ENCODE assay signal across 13 mouse cellular contexts in genomic region chr3:35332534-35333272, GRCm38 (mm10).
DNase-seq lines count a peak whose midpoint lies in the region; ATAC-seq and TF ChIP-seq lines count a peak whose summit lies in the region.
"Had no signal": no experiment of that assay in that cellular context is flagged by ENCODE, and none has a peak within 500 bp of the region (broad histone marks: within the 10 kb centered on the region; RNA-seq: fewer than 3 reads in every experiment).

No protein-coding gene starts in this region.

- 0 out of 2 replicates have a peak, but pooled peaks cover 5% of the 10 kb centered on the region for H3K4me1 ChIP-seq in kidney, embryonic 15.5 days
- peaks cover 58% of the 10 kb centered on the region for H3K4me1 ChIP-seq in forebrain, embryonic 10.5 days
- H3K4me1 ChIP-seq in limb, embryonic 10.5 days = peaks cover 23% of the 10 kb centered on the region
- peaks cover 19% of the 10 kb centered on the region for H3K4me1 ChIP-seq in neural tube, embryonic 12.5 days
- H3K4me1 ChIP-seq in intestine, embryonic 15.5 days (replicated peaks) = no peaks in the 10 kb centered on the region

- no peak for TF ChIP-seq CTCF in left cerebral cortex, adult 2 months (IDR thresholded peaks at IDR 0.05)

- ATAC-seq in kidney, embryonic 15.5 days (replicated peaks; ENCODE audit: low FRiP score) = no peak
- peak; percentile 85 for ATAC-seq in neural tube, embryonic 12.5 days (ENCODE audit: low FRiP score, low read depth)
- ATAC-seq in intestine, embryonic 15.5 days = no peak
- ATAC-seq: CD4-positive, CD25-positive, alpha-beta regulatory T cell, adult 4 months had no signal

- H3K4me3 ChIP-seq in kidney, embryonic 15.5 days (replicated peaks) = no peak overlapping the region
- H3K4me3 ChIP-seq in forebrain, embryonic 10.5 days = peak overlapping the region; percentile 35
- H3K4me3 ChIP-seq in limb, embryonic 10.5 days = peak overlapping the region; percentile 30
- no peak overlapping the region for H3K4me3 ChIP-seq in neural tube, embryonic 12.5 days
- H3K4me3 ChIP-seq in intestine, embryonic 15.5 days (replicated peaks) = no peak overlapping the region
- H3K4me3 ChIP-seq in left cerebral cortex, adult 2 months = no peak overlapping the region
- H3K4me3 ChIP-seq: erythroblast, embryonic 14.5 days; myocyte had no signal

- no peak for DNase-seq in kidney, postnatal 10 days
- peak; percentile 74 for DNase-seq in forebrain, embryonic 10.5 days (ENCODE audit: extremely low spot score, low spot score)
- no peak for DNase-seq in limb, embryonic 10.5 days (ENCODE audit: low spot score)
- no peak for DNase-seq in left cerebral cortex, adult 2 months (ENCODE audit: extremely low spot score in 1 of 2, low spot score in 2 of 2)
- no peak for DNase-seq in spleen, postnatal 4 days (ENCODE audit: low spot score in 2 of 2)
- DNase-seq: lung, adult 2 months; thymus, postnatal 36 days had no signal

- no peaks in the 10 kb centered on the region for H3K9me3 ChIP-seq in kidney, embryonic 15.5 days (replicated peaks)
- H3K9me3 ChIP-seq in forebrain, embryonic 10.5 days = no peaks in the 10 kb centered on the region
- no peaks in the 10 kb centered on the region for H3K9me3 ChIP-seq in limb, embryonic 10.5 days (replicated peaks)
- H3K9me3 ChIP-seq in neural tube, embryonic 12.5 days = no peaks in the 10 kb centered on the region
- H3K9me3 ChIP-seq in intestine, embryonic 15.5 days = no peaks in the 10 kb centered on the region

- no peak overlapping the region for H3K27ac ChIP-seq in kidney, embryonic 15.5 days
- peak overlapping the region; percentile 84 for H3K27ac ChIP-seq in forebrain, embryonic 10.5 days
- H3K27ac ChIP-seq in limb, embryonic 10.5 days = 0 out of 2 replicates have a peak overlapping the region, but pooled peaks have one; percentile 42
- no peak overlapping the region for H3K27ac ChIP-seq in neural tube, embryonic 12.5 days
- no peak overlapping the region for H3K27ac ChIP-seq in intestine, embryonic 15.5 days
- H3K27ac ChIP-seq in left cerebral cortex, adult 2 months = no peak overlapping the region

- intact Hi-C loops in left cerebral cortex, adult 2 months (cut with DNase I) = no loop called here

- peak overlapping the region; percentile 43 for H3K4me2 ChIP-seq in kidney, embryonic 15.5 days
- peak overlapping the region; percentile 48 for H3K4me2 ChIP-seq in neural tube, embryonic 12.5 days (replicated peaks)
- H3K4me2 ChIP-seq in intestine, embryonic 15.5 days (replicated peaks) = no peak overlapping the region

- H3K27me3 ChIP-seq in kidney, embryonic 15.5 days = peaks cover 12% of the 10 kb centered on the region; the same call in 1 of the 2 replicates
- H3K27me3 ChIP-seq in forebrain, embryonic 10.5 days (ENCODE audit: poor library complexity, severe bottlenecking) = no peaks in the 10 kb centered on the region
- no peaks in the 10 kb centered on the region for H3K27me3 ChIP-seq in limb, embryonic 10.5 days (ENCODE audit: low read depth, poor library complexity, severe bottlenecking)
- H3K27me3 ChIP-seq in neural tube, embryonic 12.5 days (replicated peaks) = no peaks in the 10 kb centered on the region
- no peaks in the 10 kb centered on the region for H3K27me3 ChIP-seq in intestine, embryonic 15.5 days (replicated peaks)

- 20% methylated on average over 18 of the region's 18 CpGs for WGBS in kidney, embryonic 15.5 days
- WGBS in forebrain, embryonic 10.5 days = 3% methylated on average over 18 of the region's 18 CpGs
- 10% methylated on average over 18 of the region's 18 CpGs for WGBS in limb, embryonic 10.5 days
- WGBS in neural tube, embryonic 12.5 days = 4% methylated on average over 18 of the region's 18 CpGs
- 34% methylated on average over 18 of the region's 18 CpGs for WGBS in intestine, embryonic 15.5 days

- no peak overlapping the region for H3K9ac ChIP-seq in kidney, embryonic 15.5 days
- H3K9ac ChIP-seq in neural tube, embryonic 12.5 days = no peak overlapping the region
- H3K9ac ChIP-seq in intestine, embryonic 15.5 days = no peak overlapping the region

- no peaks in the 10 kb centered on the region for H3K36me3 ChIP-seq in kidney, embryonic 15.5 days
- H3K36me3 ChIP-seq in forebrain, embryonic 10.5 days (replicated peaks) = no peaks in the 10 kb centered on the region
- no peaks in the 10 kb centered on the region for H3K36me3 ChIP-seq in limb, embryonic 10.5 days
- H3K36me3 ChIP-seq in neural tube, embryonic 12.5 days = no peaks in the 10 kb centered on the region
- no peaks in the 10 kb centered on the region for H3K36me3 ChIP-seq in intestine, embryonic 15.5 days

Comparison
In these comparisons a context has a peak if more than half of its experiments do, and no peak if none do; other contexts are left out.
1. H3K27ac ChIP-seq: peak in forebrain, embryonic 10.5 days (single experiment) and limb, embryonic 10.5 days (single experiment); none in kidney, embryonic 15.5 days (single experiment), neural tube, embryonic 12.5 days (single experiment), intestine, embryonic 15.5 days (single experiment) and left cerebral cortex, adult 2 months (single experiment).
2. H3K4me3 ChIP-seq: peak in forebrain, embryonic 10.5 days (single experiment) and limb, embryonic 10.5 days (single experiment); none in kidney, embryonic 15.5 days (single experiment), neural tube, embryonic 12.5 days (single experiment), intestine, embryonic 15.5 days (single experiment) and left cerebral cortex, adult 2 months (single experiment).